Mouse (Mus musculus) stomach, embryonic 16.5 days (tissue): Measurements from ENCODE around the gene Vdac1. TPM values are rescaled to one million over a fixed set of nuclear protein-coding genes. Genes with fewer than 3 reads are reported as not detected.
A peak's percentile ranks its signal among the peaks of the same experiment; 100 is the strongest.
"Not testable (repeated sequence)": the region's sequence is repeated elsewhere in the genome, so short reads cannot be mapped to it uniquely, and the experiment has no call there.

Experiments
- ATAC-seq: fragments of 200-750 bp; cut with Nextera tagmentation; 2 replicates; pipeline ENCODE4 v1.8.0; 2017; ENCODE audit warnings: moderate number of reproducible peaks, moderate TSS enrichment; ENCODE audit not compliant: insufficient read depth, low FRiP score
- H3K27ac ChIP-seq: fragments of 300-500 bp; sonication (generic); 2 replicates; pipeline ENCODE4 v1.5.1; 2014; ENCODE audit warnings: low read length
- H3K27me3 ChIP-seq: fragments of 300-500 bp; sonication (generic); 2 replicates; pipeline ENCODE4 v1.6.1; 2014; ENCODE audit warnings: low read length, control low read depth, mixed read lengths; ENCODE audit not compliant: control insufficient read depth, insufficient read depth
- H3K36me3 ChIP-seq: fragments of 300-500 bp; sonication (generic); 2 replicates; pipeline ENCODE4 v1.6.1; 2014; ENCODE audit warnings: low read length; ENCODE audit not compliant: control insufficient read depth, insufficient read depth
- H3K4me1 ChIP-seq: fragments of 300-500 bp; sonication (generic); 2 replicates; pipeline ENCODE4 v1.6.1; 2014; ENCODE audit warnings: low read length, control low read depth, mixed read lengths; ENCODE audit not compliant: control insufficient read depth, insufficient read depth
- H3K4me2 ChIP-seq: fragments of 300-500 bp; sonication (generic); 2 replicates; pipeline ENCODE4 v1.6.1; 2014; ENCODE audit warnings: low read depth, low read length, mixed read lengths
- H3K4me3 ChIP-seq: fragments of 300-500 bp; sonication (generic); replicated peaks from 2 replicates; pipeline ENCODE4 v1.5.1; 2014; ENCODE audit warnings: mild to moderate bottlenecking, low read length
- H3K9ac ChIP-seq: fragments of 300-500 bp; sonication (generic); 2 replicates; pipeline ENCODE4 v1.6.1; 2014; ENCODE audit warnings: low read length
- H3K9me3 ChIP-seq: fragments of 300-500 bp; sonication (generic); replicated peaks from 2 replicates; pipeline ENCODE4 v1.6.1; 2016; ENCODE audit warnings: low read length, control low read depth; ENCODE audit not compliant: control insufficient read depth
- WGBS: fragments of 180-500 bp; shearing (Covaris S2); extraction: QIAGEN DNeasy Blood & Tissue Kit; methylation state at CpG from one replicate; pipeline ENCODE4 v1.1.7; 2014; 5-methylcytosine and 5-hydroxymethylcytosine counted together
- polyA plus RNA-seq: library from polyadenylated mRNA; unstranded; fragments of >200 nt; fragmentation: Nextera tagmentation; extraction: Ambion mirVana; gene quantifications from 2 replicates; pipeline ENCODE4 v1.2.1, GENCODE M21; 2015

Vdac1 gene
- polyA plus RNA-seq, 1 experiment from 2014 or later, result 280 TPM

DNA sequence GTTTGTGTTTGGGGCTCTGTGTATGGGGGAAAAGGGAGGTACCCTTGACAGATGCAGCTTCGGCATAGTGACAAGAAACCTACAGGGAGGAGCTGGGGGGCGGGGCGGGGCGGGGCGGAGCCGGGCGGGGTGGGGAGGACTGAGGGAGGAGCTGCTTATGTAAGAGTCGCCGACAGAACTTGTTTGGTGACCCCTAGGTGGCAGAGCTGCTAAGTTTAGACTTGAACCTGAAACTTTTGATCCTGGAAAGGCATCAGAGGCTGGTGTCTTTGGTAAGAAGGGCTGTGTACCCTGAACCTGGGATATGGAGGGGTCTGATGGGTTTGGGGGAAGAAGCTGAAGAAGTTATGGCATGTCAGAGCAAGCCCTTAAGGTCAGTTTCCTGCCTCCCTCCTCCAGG lies 9.7 kb upstream of the Vdac1 start:
- H3K4me1 ChIP-seq, result peaks cover 2% of the 10 kb centered on the region
- H3K9me3 ChIP-seq, result no peaks in the 10 kb centered on the region
- ATAC-seq, result peak; percentile 44; the same call in 1 of the 2 replicates
- WGBS, result 1% methylated on average over 9 of the region's 9 CpGs
- H3K4me3 ChIP-seq, result no peak overlapping the region
- H3K36me3 ChIP-seq, result no peaks in the 10 kb centered on the region
- H3K27me3 ChIP-seq, result no peaks in the 10 kb centered on the region
- no peak overlapping the region for H3K27ac ChIP-seq
- no peak overlapping the region for H3K4me2 ChIP-seq
- H3K9ac ChIP-seq, result no peak overlapping the region

DNA sequence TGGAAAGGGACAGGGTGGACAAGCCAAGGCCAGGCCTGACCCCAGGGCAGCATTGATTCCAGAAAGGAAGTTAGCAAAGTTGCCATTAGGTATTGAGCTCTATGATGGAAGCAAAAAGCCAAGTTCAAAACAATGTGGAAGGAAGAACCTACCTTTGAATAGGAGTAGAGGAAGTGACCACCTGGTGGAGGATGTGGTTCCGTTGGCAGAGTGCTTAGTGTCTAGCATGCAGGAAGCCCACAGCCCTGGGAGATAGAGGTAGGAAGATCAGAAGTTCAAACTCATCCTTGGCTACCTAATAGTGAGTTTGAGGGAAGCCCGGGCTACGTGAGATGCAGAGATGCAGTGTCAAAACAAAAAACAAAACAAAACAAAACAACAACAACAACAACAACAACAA lies 8.4 kb upstream of the Vdac1 start:
- no peak overlapping the region for H3K27ac ChIP-seq
- H3K9ac ChIP-seq, result no peak overlapping the region
- no peak overlapping the region for H3K4me3 ChIP-seq
- H3K4me2 ChIP-seq, result no peak overlapping the region
- H3K4me1 ChIP-seq, result no peaks in the 10 kb centered on the region; the same call in 1 of the 2 replicates
- WGBS, result 88% methylated on average over 3 of the region's 3 CpGs
- H3K9me3 ChIP-seq, result no peaks in the 10 kb centered on the region
- ATAC-seq, result no peak
- no peaks in the 10 kb centered on the region for H3K27me3 ChIP-seq
- H3K36me3 ChIP-seq, result no peaks in the 10 kb centered on the region

- Histone ChIP-seq H3K9me3 (no peaks in the 10 kb centered on the region), H3K9ac (no peak overlapping the region), H3K4me1 (peaks cover 10% of the 10 kb centered on the region), H3K4me3 (no peak overlapping the region), H3K27ac (no peak overlapping the region), H3K4me2 (no peak overlapping the region), H3K27me3 (no peaks in the 10 kb centered on the region), H3K36me3 (no peaks in the 10 kb centered on the region)
- no peak for ATAC-seq
- WGBS, result 87% methylated on average over 5 of the region's 5 CpGs
Observed at GRCm38 (mm10) chr11:52354644-52355043, 6.0 kb upstream of the Vdac1 start.

GRCm38 (mm10) chr11:52355601-52356000 lies 5.1 kb upstream of the Vdac1 start:
- ATAC-seq, result no peak
- H3K36me3 ChIP-seq, result no peaks in the 10 kb centered on the region
- no peak overlapping the region for H3K4me3 ChIP-seq
- H3K4me1 ChIP-seq, result peaks cover 16% of the 10 kb centered on the region
- no peak overlapping the region for H3K27ac ChIP-seq
- 82% methylated on average over 1 of the region's 1 CpGs for WGBS
- no peak overlapping the region for H3K9ac ChIP-seq
- no peaks in the 10 kb centered on the region for H3K27me3 ChIP-seq
- no peaks in the 10 kb centered on the region for H3K9me3 ChIP-seq
- no peak overlapping the region for H3K4me2 ChIP-seq

DNA sequence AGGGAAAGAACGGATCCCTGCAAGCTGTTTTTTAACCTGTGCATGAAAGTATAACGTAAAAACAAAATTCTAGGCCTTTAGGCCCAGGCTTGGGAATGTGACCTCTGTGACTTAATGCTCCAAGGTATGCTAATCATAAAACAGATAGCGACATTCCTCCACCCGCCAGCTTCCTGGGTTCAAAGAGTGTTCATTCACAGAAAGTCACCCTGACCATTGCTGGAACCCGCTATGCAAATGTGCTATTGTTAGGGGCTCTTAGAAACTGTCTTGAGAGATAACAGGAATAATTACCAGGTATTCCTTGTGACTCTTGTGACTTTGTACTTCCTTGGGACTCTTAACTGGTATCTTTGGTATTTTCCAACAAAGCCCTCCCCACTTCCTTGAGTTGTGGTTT lies 3.6 kb upstream of the Vdac1 start:
- not testable (repeated sequence) for H3K4me2 ChIP-seq, H3K27ac ChIP-seq, H3K36me3 ChIP-seq, H3K27me3 ChIP-seq, H3K9ac ChIP-seq, ATAC-seq, H3K4me3 ChIP-seq, H3K9me3 ChIP-seq
- peaks cover 18% of the 10 kb centered on the region for H3K4me1 ChIP-seq
- WGBS, result 91% methylated on average over 5 of the region's 5 CpGs

GRCm38 (mm10) chr11:52358520-52358919 lies 2.1 kb upstream of the Vdac1 start:
- no peaks in the 10 kb centered on the region for H3K9me3 ChIP-seq
- ATAC-seq, result no peak
- no peaks in the 10 kb centered on the region for H3K36me3 ChIP-seq
- H3K4me2 ChIP-seq, result peak overlapping the region; percentile 28
- peak overlapping the region; percentile 60 for H3K27ac ChIP-seq
- H3K27me3 ChIP-seq, result no peaks in the 10 kb centered on the region
- peaks cover 27% of the 10 kb centered on the region for H3K4me1 ChIP-seq
- WGBS, result 33% methylated on average over 4 of the region's 4 CpGs
- peak overlapping the region; percentile 27 for H3K4me3 ChIP-seq
- H3K9ac ChIP-seq, result no peak overlapping the region

- Histone ChIP-seq H3K4me1 (peaks cover 39% of the 10 kb centered on the region), H3K9me3 (no peaks in the 10 kb centered on the region), H3K27ac (peak overlapping the region; percentile 97), H3K4me3 (peak overlapping the region; percentile 87), H3K36me3 (no peaks in the 10 kb centered on the region), H3K4me2 (peak overlapping the region; percentile 82), H3K9ac (peak overlapping the region; percentile 96), H3K27me3 (no peaks in the 10 kb centered on the region)
- WGBS, result 12% methylated on average over 22 of the region's 22 CpGs
- ATAC-seq, result peak; percentile 38; the same call in 1 of the 2 replicates
Observed at GRCm38 (mm10) chr11:52359686-52360470, 782 bp upstream of the Vdac1 start.

GRCm38 (mm10) chr11:52361287-52361921 lies 744 bp downstream of the Vdac1 start:
- peaks cover 54% of the 10 kb centered on the region for H3K4me1 ChIP-seq
- WGBS, result under 1% methylated on average over 47 of the region's 47 CpGs

DNA sequence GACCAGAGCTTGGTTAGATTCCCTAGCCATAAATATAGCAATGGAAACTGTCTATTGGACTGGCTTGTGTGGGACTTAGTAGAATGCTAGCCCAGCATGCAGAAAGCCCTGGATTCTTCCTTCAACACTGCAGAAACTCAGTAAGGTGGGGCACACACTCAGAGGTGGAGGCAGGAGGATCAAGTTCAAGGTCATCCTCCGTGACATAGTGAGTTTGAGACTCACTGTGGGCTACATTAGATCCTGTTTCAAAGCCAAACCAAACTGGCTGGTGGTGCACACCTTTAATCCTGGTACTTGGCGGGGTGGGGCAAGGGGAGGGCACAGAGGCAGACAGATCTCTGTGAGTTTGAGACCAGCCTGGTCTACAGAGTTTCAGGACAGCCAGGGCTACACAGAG lies 3.7 kb downstream of the Vdac1 start:
- Histone ChIP-seq H3K36me3 (no peaks in the 10 kb centered on the region), H3K9me3 (no peaks in the 10 kb centered on the region), H3K4me3 (no peak overlapping the region), H3K4me1 (peaks cover 54% of the 10 kb centered on the region), H3K27me3 (no peaks in the 10 kb centered on the region), H3K9ac (no peak overlapping the region; the same call in 1 of the 2 replicates), H3K27ac (no peak overlapping the region), H3K4me2 (no peak overlapping the region)
- no peak for ATAC-seq
- 83% methylated on average over 2 of the region's 2 CpGs for WGBS

More at GRCm38 (mm10) chr11:52361287-52361921, 744 bp downstream of the Vdac1 start:
- Histone ChIP-seq H3K9ac (peak overlapping the region; percentile 96), H3K4me3 (peak overlapping the region; percentile 87), H3K9me3 (no peaks in the 10 kb centered on the region), H3K27me3 (no peaks in the 10 kb centered on the region), H3K27ac (peak overlapping the region; percentile 97), H3K36me3 (no peaks in the 10 kb centered on the region), H3K4me2 (peak overlapping the region; percentile 82)
- ATAC-seq, result peak; percentile 25
